Mouse (Mus musculus) liver, embryonic 14.5 days (tissue): ENCODE measurements around the gene Myo1b.

Experiments used
- CTCF ChIP-seq: IDR thresholded peaks from 2 replicates; pipeline ENCODE4 v1.5.1; 2016; ENCODE audit warnings: antibody characterized with exemption, low read depth, control low read depth
- EP300 ChIP-seq: IDR thresholded peaks from 2 replicates; pipeline ENCODE4 v1.6.1; 2016; ENCODE audit warnings: antibody characterized with exemption, low read depth

DNA sequence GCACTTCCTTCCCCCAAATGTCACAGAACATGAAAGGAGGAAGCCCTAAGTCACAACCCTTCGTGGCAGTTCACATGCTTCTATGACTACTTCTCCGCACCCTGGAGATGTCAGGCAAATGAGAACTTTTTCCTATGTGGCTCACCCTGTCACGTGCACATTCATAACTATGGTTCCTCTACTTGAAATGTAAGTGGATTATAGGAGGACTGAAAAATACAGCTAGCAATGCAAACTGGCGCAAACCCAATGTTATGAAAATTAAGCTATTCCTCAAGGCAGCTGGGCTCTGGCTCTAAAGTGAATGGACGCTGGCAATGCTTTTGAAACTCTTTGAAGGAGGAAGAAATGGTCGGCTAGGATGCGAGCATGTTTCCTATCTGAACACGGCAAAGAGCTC, 8.1 kb downstream of the Myo1b start:
- TF ChIP-seq CTCF = no peak
- no peak for TF ChIP-seq EP300
